Mouse (Mus musculus): ENCODE measurements at regions not wholly inside any gene's neighbourhood (a gene's known extent, or its start where the extent isn't known, plus 50 kb on each side); places are given as distances from the start of the nearest gene placed in this dataset.
"Not testable (repeated sequence)": the region's sequence is repeated elsewhere in the genome, so short reads cannot be mapped to it uniquely, and the experiment has no call there.

- DNase-seq (ENCODE audit: low spot score in 2 of 2), result peak in 1 of 2 experiments; percentile 16
Measured at GRCm38 (mm10) chr1:88752332-88752731, 50.3 kb upstream of the Arl4c start.

- peak; percentile 49 to 52 for DNase-seq (ENCODE audit: low spot score in 2 of 2)
Measured at GRCm38 (mm10) chr1:88756658-88757057, 54.6 kb upstream of the Arl4c start.

- peak; percentile 55 to 73 for DNase-seq (ENCODE audit: low spot score in 2 of 2)
Measured at GRCm38 (mm10) chr1:88757162-88757561, 55.1 kb upstream of the Arl4c start.

GRCm38 (mm10) chr1:88757746-88758145 lies 55.7 kb upstream of the Arl4c start:
- DNase-seq (ENCODE audit: low spot score in 2 of 2), result no peak

GRCm38 (mm10) chr1:88760643-88761042 lies 58.6 kb upstream of the Arl4c start:
- DNase-seq (ENCODE audit: low spot score in 2 of 2), result no peak

- DNase-seq (ENCODE audit: low spot score in 2 of 2), result no peak
Measured at GRCm38 (mm10) chr1:88761121-88761520, 59.1 kb upstream of the Arl4c start.

- no peak for DNase-seq (ENCODE audit: low spot score in 2 of 2)
Measured at GRCm38 (mm10) chr1:88763725-88764364, 61.8 kb upstream of the Arl4c start.

GRCm38 (mm10) chr1:88764478-88764877 lies 62.5 kb upstream of the Arl4c start:
- no peak for DNase-seq (ENCODE audit: low spot score in 2 of 2)

- no peak for DNase-seq (ENCODE audit: low spot score in 2 of 2)
Measured at GRCm38 (mm10) chr1:88777009-88777408, 75.0 kb upstream of the Arl4c start.

GRCm38 (mm10) chr1:88780262-88780661 lies 78.2 kb upstream of the Arl4c start:
- DNase-seq (ENCODE audit: low spot score in 2 of 2), result no peak

GRCm38 (mm10) chr1:88783083-88783482 lies 81.1 kb upstream of the Arl4c start:
- no peak for DNase-seq (ENCODE audit: low spot score in 2 of 2)

GRCm38 (mm10) chr1:88784866-88785620 lies 83.0 kb upstream of the Arl4c start:
- DNase-seq (ENCODE audit: low spot score in 2 of 2), result no peak

- no peak for DNase-seq (ENCODE audit: low spot score in 2 of 2)
Measured at GRCm38 (mm10) chr1:88786066-88786465, 84.0 kb upstream of the Arl4c start.

GRCm38 (mm10) chr1:88790674-88791073 lies 88.7 kb upstream of the Arl4c start:
- DNase-seq (ENCODE audit: low spot score in 2 of 2), result peak; percentile 8 to 14

GRCm38 (mm10) chr1:88794926-88795325 lies 92.9 kb upstream of the Arl4c start:
- peak; percentile 41 to 43 for DNase-seq (ENCODE audit: low spot score in 2 of 2)

- no peak for DNase-seq (ENCODE audit: low spot score in 2 of 2)
Measured at GRCm38 (mm10) chr1:88798473-88798872, 96.5 kb upstream of the Arl4c start.

- no peak for DNase-seq (ENCODE audit: low spot score in 2 of 2)
Measured at GRCm38 (mm10) chr1:88798874-88799273, 96.9 kb upstream of the Arl4c start.

GRCm38 (mm10) chr1:88799343-88799742 lies 97.3 kb upstream of the Arl4c start:
- DNase-seq (ENCODE audit: low spot score in 2 of 2), result no peak

- DNase-seq (ENCODE audit: low spot score in 2 of 2), result no peak
Measured at GRCm38 (mm10) chr1:88799789-88800188, 97.8 kb upstream of the Arl4c start.

GRCm38 (mm10) chr1:88800411-88800810 lies 98.4 kb upstream of the Arl4c start:
- DNase-seq (ENCODE audit: low spot score in 2 of 2), result no peak

- not testable (repeated sequence) for DNase-seq (ENCODE audit: low spot score in 2 of 2)
Measured at GRCm38 (mm10) chr1:88801151-88801550, 99.1 kb upstream of the Arl4c start.

- peak in 1 of 2 experiments; percentile 28 for DNase-seq (ENCODE audit: low spot score in 2 of 2)
Measured at GRCm38 (mm10) chr1:88806960-88807359, 104.9 kb upstream of the Arl4c start.

GRCm38 (mm10) chr1:88807901-88808300 lies 105.9 kb upstream of the Arl4c start:
- no peak for DNase-seq (ENCODE audit: low spot score in 2 of 2)
